Mouse (Mus musculus): ENCODE results near the gene Ppp1r21. TPM values are rescaled to one million over a fixed set of nuclear protein-coding genes. Genes with fewer than 3 reads are reported as not detected.

Ppp1r21 gene
- polyA plus RNA-seq, 1 experiment from 2014 or later, result 29.5 TPM

Other genes with a start within 250 kb of the Ppp1r21 start
- gene Foxn2, start 89.4 kb upstream of the Ppp1r21 start, polyA plus RNA-seq (2014; fragmentation: Nextera tagmentation; extraction: Ambion mirVana), result 12.1 and 13.5 TPM in 2 replicates
- gene Ston1, start 67.6 kb downstream of the Ppp1r21 start, polyA plus RNA-seq (2014; fragmentation: Nextera tagmentation; extraction: Ambion mirVana), result 9.9 and 10.7 TPM in 2 replicates
- gene Gtf2a1l, start 138.5 kb downstream of the Ppp1r21 start, polyA plus RNA-seq (2014; fragmentation: Nextera tagmentation; extraction: Ambion mirVana), result 0.50 and 0.92 TPM in 2 replicates

Data from intestine, embryonic 14.5 days (tissue).